Mouse (Mus musculus): ENCODE measurements around the gene Car5a.

DNA sequence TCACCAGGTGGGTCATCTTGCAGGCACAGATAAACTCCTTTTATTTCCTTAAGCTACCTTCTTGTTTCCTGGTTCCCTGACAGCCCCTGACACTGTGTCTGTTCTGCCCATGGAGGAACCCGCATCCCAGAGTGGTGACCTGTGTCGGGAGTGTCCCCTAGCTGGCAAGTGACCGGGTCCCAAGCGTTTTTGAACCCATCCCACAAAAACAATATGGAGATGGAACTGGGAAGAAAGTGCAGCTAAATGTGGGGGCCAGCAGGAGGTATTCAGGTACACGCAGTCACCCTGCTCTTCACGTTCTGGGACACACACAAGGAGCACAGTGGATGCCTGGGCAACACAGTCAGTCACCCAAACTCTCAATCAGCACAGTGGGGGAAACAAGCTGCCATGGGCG lies 1.6 kb upstream of the Car5a start:
- no peak for TF ChIP-seq CTCF (IDR thresholded peaks at IDR 0.05; ENCODE audit: low read depth)
- no peak for TF ChIP-seq EP300 (IDR thresholded peaks at IDR 0.05; ENCODE audit: low read depth)
